Mouse (Mus musculus): Measurements from ENCODE around the gene Sall4. TPM values are rescaled to one million over a fixed set of nuclear protein-coding genes. Genes with fewer than 3 reads are reported as not detected.
A peak's percentile ranks its signal among the peaks of the same experiment; 100 is the strongest.

The Sall4 gene
- polyA plus RNA-seq, 1 experiment: not detected

GRCm38 (mm10) chr2:168766538-168767361 is 993 bp downstream of the Sall4 start:
- H3K4me1 ChIP-seq (ENCODE audit: control insufficient read depth, insufficient read depth, low read length): no peaks in the 10 kb centered on the region
- no peaks in the 10 kb centered on the region for H3K36me3 ChIP-seq (ENCODE audit: control insufficient read depth, insufficient read depth, low read length)
- H3K27me3 ChIP-seq (replicated peaks; ENCODE audit: control insufficient read depth, insufficient read depth, low read length): no peaks in the 10 kb centered on the region; the same call in 1 of the 2 replicates
- no peak for TF ChIP-seq CTCF (conservative IDR thresholded peaks at IDR 0.05; ENCODE audit: insufficient read depth, insufficient read length, low read depth, low read length)
- no peak for TF ChIP-seq POLR2A (IDR thresholded peaks at IDR 0.05; ENCODE audit: low read depth, low read length)
- H3K4me3 ChIP-seq (ENCODE audit: insufficient read depth, low read depth, low read length): no peak overlapping the region
- WGBS: 1% methylated on average over 52 of the region's 52 CpGs
- peak; percentile 12 for DNase-seq
- no peak overlapping the region for H3K27ac ChIP-seq (ENCODE audit: insufficient read depth, low read depth, low read length)

GRCm38 (mm10) chr2:168765696-168766537 is 1.8 kb downstream of the Sall4 start:
- Histone ChIP-seq H3K27ac (ENCODE audit: insufficient read depth, low read depth, low read length) (no peak overlapping the region), H3K27me3 (replicated peaks; ENCODE audit: control insufficient read depth, insufficient read depth, low read length) (no peaks in the 10 kb centered on the region; the same call in 1 of the 2 replicates), H3K36me3 (ENCODE audit: control insufficient read depth, insufficient read depth, low read length) (no peaks in the 10 kb centered on the region), H3K4me1 (ENCODE audit: control insufficient read depth, insufficient read depth, low read length) (no peaks in the 10 kb centered on the region), H3K4me3 (ENCODE audit: insufficient read depth, low read depth, low read length) (no peak overlapping the region)
- no peak for DNase-seq
- 2% methylated on average over 64 of the region's 65 CpGs for WGBS
- TF ChIP-seq CTCF (conservative IDR thresholded peaks at IDR 0.05; ENCODE audit: insufficient read depth, insufficient read length, low read depth, low read length) (no peak), POLR2A (IDR thresholded peaks at IDR 0.05; ENCODE audit: low read depth, low read length) (no peak)

DNA sequence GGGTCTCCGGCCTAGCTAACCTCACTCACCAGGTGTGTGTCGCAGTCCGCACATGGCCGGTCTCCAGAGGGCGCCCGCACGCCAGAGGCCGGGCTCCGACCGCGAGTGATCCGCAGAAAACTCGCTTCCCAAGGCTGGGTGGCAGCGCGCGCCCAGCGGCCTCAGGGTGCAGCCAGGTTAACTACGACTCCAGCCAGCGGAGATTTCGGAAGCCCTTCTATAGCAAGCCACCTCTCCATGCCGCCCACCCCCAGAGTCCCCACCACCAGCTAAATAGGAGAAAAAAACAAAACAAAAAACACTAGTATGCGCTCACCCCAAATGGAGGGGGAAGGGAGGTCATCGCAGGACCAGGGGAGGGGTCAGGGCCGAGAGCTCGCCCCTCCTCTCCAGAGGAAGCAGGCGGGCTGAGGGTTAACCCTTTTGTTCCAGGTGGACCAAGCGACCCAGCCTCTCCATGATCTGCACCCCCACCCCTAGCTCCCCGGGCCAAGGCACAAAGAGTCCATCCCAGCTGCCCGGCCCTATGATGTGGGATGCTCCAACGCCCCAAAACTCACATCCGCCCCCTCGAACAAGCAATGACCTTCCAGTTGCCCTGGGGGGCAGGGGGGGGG is 2.6 kb downstream of the Sall4 start:
- no peaks in the 10 kb centered on the region for H3K36me3 ChIP-seq (ENCODE audit: control insufficient read depth, insufficient read depth, low read length)
- 2% methylated on average over 32 of the region's 32 CpGs for WGBS
- H3K27ac ChIP-seq (ENCODE audit: insufficient read depth, low read depth, low read length): no peak overlapping the region
- no peaks in the 10 kb centered on the region for H3K4me1 ChIP-seq (ENCODE audit: control insufficient read depth, insufficient read depth, low read length)
- peak; percentile 61 for DNase-seq
- TF ChIP-seq POLR2A (IDR thresholded peaks at IDR 0.05; ENCODE audit: low read depth, low read length) (no peak), CTCF (conservative IDR thresholded peaks at IDR 0.05; ENCODE audit: insufficient read depth, insufficient read length, low read depth, low read length) (peak; percentile 58)
- H3K27me3 ChIP-seq (replicated peaks; ENCODE audit: control insufficient read depth, insufficient read depth, low read length): no peaks in the 10 kb centered on the region; the same call in 1 of the 2 replicates
- no peak overlapping the region for H3K4me3 ChIP-seq (ENCODE audit: insufficient read depth, low read depth, low read length)

DNA sequence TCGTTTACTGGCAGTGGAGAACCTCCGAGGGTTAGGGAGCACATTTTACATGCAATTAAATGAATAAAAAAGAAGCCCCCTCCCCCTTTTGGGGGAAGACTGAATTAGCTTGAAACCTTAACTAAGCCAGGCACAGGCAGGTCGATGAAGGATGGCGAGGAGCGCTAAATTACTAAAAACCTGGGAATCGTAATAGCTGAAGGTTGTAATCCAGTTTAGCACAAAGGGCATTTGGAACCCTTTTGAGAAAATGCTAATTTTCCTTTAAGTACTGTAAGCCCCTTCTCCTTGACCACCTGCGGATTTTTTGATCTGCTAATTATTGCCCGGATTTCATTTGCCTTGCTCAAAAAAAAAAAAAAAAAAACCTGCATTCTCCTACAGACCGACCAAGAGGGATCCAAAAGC is 3.3 kb downstream of the Sall4 start:
- no peaks in the 10 kb centered on the region for H3K4me1 ChIP-seq (ENCODE audit: control insufficient read depth, insufficient read depth, low read length)
- H3K27me3 ChIP-seq (replicated peaks; ENCODE audit: control insufficient read depth, insufficient read depth, low read length): no peaks in the 10 kb centered on the region; the same call in 1 of the 2 replicates
- TF ChIP-seq CTCF (conservative IDR thresholded peaks at IDR 0.05; ENCODE audit: insufficient read depth, insufficient read length, low read depth, low read length) (no peak), POLR2A (IDR thresholded peaks at IDR 0.05; ENCODE audit: low read depth, low read length) (no peak)
- H3K27ac ChIP-seq (ENCODE audit: insufficient read depth, low read depth, low read length): no peak overlapping the region
- no peak for DNase-seq
- no peaks in the 10 kb centered on the region for H3K36me3 ChIP-seq (ENCODE audit: control insufficient read depth, insufficient read depth, low read length)
- 17% methylated on average over 9 of the region's 9 CpGs for whole genome bisulfite sequencing
- H3K4me3 ChIP-seq (ENCODE audit: insufficient read depth, low read depth, low read length): no peak overlapping the region

- no peaks in the 10 kb centered on the region for H3K36me3 ChIP-seq (ENCODE audit: control insufficient read depth, insufficient read depth, low read length)
- H3K4me3 ChIP-seq (ENCODE audit: insufficient read depth, low read depth, low read length): no peak overlapping the region
- TF ChIP-seq CTCF (conservative IDR thresholded peaks at IDR 0.05; ENCODE audit: insufficient read depth, insufficient read length, low read depth, low read length): no peak
- no peak for TF ChIP-seq POLR2A (IDR thresholded peaks at IDR 0.05; ENCODE audit: low read depth, low read length)
- H3K27me3 ChIP-seq (replicated peaks; ENCODE audit: control insufficient read depth, insufficient read depth, low read length): no peaks in the 10 kb centered on the region; the same call in 1 of the 2 replicates
- H3K4me1 ChIP-seq (ENCODE audit: control insufficient read depth, insufficient read depth, low read length): no peaks in the 10 kb centered on the region
- H3K27ac ChIP-seq (ENCODE audit: insufficient read depth, low read depth, low read length): no peak overlapping the region
- 11% methylated on average over 7 of the region's 7 CpGs for WGBS
- no peak for DNase-seq
These were observed 4.0 kb downstream of the Sall4 start for GRCm38 (mm10) chr2:168763785-168764184.

DNA sequence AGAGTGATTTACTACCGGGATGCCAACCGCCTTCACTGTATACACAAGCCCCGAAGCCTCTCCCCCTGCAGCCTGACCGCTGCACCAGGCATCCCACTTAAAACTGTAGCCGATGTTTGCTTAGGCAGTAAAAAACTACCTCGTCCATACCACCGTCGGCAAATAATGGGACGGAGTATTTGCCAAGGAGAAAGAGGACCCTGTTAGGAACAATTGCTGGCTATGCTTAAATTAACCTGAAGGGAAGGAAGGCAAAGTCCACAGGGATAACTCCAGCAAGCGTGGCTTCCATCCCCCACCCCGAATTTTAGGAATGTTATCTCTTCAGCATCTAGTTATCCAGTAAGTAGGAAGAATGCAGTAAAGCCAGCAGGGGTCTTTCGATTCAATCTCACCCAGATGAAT is 5.3 kb downstream of the Sall4 start:
- no peak for TF ChIP-seq POLR2A (IDR thresholded peaks at IDR 0.05; ENCODE audit: low read depth, low read length)
- TF ChIP-seq CTCF (conservative IDR thresholded peaks at IDR 0.05; ENCODE audit: insufficient read depth, insufficient read length, low read depth, low read length): no peak
- WGBS: 3% methylated on average over 12 of the region's 12 CpGs
- no peak for DNase-seq

More for the DNA sequence above, 5.3 kb downstream of the Sall4 start:
- H3K36me3 ChIP-seq (ENCODE audit: control insufficient read depth, insufficient read depth, low read length): no peaks in the 10 kb centered on the region
- H3K4me3 ChIP-seq (ENCODE audit: insufficient read depth, low read depth, low read length): no peak overlapping the region
- H3K27ac ChIP-seq (ENCODE audit: insufficient read depth, low read depth, low read length): no peak overlapping the region
- no peaks in the 10 kb centered on the region; the same call in 1 of the 2 replicates for H3K27me3 ChIP-seq (replicated peaks; ENCODE audit: control insufficient read depth, insufficient read depth, low read length)
- no peaks in the 10 kb centered on the region for H3K4me1 ChIP-seq (ENCODE audit: control insufficient read depth, insufficient read depth, low read length)
